Mouse (Mus musculus) monocyte, adult 5-6 weeks (primary cell): ENCODE measurements around the gene Ankrd6. TPM values are rescaled to one million over a fixed set of nuclear protein-coding genes. Genes with fewer than 3 reads are reported as not detected.

ENCODE experiments used
- ATAC-seq: fragments of 153-309, 156-312 bp; replicated peaks from 2 replicates; pipeline ENCODE4 v1.8.0; 2017; ENCODE audit warnings: mild to moderate bottlenecking; ENCODE audit not compliant: low TSS enrichment, insufficient number of reproducible peaks, severe bottlenecking, poor library complexity, low FRiP score
- total RNA-seq: library from RNA; stranded (forward); fragments of 200-1000, 200-491, 200-594 nt; gene quantifications from 3 replicates; pipeline ENCODE4 v1.2.3, GENCODE M21; 2017

Ankrd6 gene
- total RNA-seq, 1 experiment from 2014 or later = not detected

DNA sequence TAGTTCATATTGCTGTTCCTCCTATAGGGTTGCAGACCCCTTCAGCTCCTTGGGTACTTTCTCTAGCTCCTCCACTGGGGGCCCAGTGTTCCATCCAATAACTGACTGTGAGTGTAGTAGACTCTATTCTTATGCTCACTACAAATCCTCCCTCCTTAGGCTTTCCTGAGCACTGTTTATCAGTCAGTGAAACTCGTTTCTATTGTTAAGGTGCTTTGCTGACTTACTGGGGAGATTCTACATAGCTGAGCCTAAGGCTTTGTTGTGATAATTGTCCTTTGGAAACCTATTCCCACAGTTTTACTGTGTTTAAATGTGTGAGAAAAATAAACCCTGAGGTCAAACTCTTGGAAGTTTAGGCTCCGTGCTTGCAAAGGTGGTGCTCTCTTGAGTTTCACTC, 5.8 kb upstream of the Ankrd6 start:
- ATAC-seq = no peak

DNA sequence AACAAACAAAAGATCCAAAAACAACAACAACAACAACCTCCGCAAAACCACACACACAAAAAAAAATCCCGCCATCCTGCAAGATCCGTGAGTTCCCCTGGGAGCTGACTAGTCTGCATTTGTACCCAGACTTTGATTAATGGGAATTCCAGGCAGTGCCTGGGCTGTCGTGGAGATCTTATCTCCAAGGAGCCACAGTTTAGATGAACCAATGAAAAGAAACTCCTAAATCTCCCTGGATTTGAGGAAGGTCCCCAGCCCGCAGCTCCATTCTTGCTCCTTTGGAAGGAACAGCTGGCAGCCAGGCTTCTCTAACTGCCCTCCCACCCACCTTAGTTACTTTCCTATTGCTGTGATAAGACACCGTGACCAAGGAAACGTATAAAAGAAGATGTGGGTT, 2.0 kb upstream of the Ankrd6 start:
- ATAC-seq = no peak

DNA sequence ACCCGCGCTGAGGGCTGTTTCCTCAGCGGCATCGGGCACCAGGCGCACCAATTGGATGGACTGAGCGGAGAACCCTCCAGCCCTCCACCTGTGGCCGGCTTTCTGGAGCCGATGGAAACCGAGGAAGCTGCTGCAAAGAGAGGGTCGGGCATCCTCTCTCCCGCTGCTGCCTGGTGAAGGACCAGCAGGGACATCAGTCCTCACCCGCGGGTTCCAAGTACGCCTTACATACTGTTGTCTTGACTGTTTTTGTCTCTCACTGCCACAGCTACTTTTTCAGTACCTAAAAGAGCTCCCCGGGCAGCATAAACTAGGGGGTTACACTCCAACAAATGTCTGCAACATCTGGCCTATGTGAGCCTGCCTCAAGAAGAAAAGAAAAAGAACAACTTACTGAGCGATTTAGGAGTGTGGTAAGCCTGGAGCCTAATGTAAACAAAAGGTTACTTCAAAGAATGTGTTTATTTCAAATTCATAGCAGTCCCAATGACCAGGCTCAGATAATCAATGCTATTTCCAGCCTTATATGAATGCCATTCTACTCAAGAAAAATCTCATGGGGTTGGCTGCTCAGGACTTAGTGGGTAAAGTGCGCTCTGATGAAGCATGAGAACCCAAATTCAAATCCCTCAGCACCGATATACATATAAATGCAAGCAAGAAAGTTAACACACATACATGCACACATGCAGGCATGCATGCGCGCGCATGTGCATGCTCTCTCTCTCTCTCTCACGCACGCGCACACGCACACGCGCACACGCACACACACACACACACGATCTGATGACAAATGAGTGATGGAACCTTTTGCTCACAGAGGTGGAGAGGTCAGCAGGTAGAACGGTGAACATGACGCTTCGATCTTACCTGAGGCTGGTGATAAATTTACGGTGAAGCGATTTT, 647 bp upstream of the Ankrd6 start:
- no peak for ATAC-seq

DNA sequence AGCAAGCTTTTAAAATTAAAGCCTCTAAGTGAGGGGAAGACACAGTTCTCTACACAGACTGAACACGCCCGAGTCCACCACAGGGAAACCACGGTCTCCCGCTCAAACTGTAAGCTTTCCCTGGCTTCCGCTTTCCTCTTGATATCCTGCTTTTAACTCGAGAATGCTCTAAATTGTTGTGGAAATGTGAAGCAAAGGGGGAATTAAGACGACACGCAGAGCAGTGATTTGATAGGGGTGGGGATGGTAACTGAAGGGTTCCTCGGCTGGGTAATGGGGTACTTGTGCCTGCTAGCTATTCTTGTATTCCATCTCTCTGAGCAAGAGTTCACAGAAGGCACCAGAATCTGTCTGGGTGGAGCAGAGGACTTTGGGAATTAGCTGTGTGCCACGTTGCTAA, 1.9 kb downstream of the Ankrd6 start:
- no peak for ATAC-seq

DNA sequence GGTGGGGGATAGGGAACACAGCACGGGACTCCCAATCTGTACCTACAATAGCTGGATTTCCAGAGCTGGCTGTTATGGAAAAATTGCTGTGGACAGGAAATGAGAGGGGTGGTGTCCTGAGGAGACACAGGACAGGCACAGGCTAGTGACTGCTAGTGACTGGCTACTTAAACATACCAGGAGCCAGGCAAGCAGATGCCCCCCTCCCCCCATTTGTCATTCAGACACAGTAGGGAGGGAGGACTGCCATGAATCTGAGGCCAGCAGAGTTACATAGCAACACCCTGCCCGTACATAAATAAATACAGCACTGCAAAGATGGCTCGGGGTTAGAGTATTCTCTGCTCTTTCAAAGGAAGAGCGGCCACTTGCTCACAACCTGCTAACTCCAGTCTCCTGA, 3.0 kb downstream of the Ankrd6 start:
- no peak for ATAC-seq

DNA sequence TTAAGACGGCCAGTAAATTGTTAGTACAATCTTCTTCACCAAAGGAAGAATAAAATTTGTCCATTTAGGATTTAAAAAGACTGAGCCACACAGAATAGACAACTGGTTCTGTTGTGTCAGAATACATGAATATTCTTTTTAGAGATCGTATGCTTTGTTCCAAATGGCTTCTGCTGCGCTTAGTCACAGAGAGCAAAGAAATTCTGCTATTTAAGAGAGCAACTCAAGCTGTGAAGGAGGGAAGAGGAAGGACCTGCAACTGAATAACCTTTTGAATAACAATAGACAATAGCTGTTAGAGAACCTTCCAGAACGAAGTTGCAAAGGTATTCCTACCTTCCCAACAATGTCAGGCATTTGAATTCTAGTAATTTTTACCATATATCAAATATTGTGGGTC, 9.7 kb downstream of the Ankrd6 start:
- ATAC-seq = no peak

DNA sequence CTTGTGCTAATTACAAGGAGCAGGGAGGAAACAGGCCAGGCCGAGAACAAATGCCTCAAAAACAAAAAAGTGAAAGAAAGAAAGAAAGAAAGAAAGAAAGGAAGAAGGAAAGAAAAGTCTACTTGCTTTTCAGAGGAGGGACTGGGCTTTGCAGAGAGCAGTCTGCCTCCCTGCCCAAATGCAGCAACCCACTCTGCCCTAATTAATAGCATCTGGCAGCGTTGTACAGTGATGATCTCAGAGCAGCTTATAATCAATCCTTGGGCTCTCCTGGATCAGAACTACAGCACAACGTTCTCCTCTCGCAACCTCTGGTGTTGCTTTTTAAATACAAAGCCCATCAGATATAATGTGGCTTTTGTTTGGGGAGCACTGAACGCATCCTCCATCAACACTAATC, 10.7 kb downstream of the Ankrd6 start:
- no peak for ATAC-seq

DNA sequence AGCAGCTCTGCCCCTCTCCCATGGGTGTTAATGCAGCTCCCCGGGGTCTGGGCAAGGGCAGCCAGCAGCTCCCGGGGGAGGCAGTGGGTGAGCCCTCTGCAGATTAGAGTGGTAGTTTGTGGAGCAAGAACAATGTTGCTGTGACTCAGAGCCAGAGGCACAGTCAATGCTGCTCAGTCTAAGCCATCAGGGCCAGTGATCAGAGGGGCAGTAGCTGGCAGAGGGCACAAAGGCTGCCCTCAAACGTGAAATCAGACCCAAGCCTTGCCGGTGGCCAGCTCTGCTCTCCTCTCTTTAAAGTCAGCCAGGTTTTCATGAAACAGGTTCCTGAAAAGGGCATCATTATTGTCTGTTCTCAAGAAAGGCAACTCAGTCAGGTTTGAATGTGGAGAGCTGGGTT, 11.1 kb downstream of the Ankrd6 start:
- no peak for ATAC-seq

DNA sequence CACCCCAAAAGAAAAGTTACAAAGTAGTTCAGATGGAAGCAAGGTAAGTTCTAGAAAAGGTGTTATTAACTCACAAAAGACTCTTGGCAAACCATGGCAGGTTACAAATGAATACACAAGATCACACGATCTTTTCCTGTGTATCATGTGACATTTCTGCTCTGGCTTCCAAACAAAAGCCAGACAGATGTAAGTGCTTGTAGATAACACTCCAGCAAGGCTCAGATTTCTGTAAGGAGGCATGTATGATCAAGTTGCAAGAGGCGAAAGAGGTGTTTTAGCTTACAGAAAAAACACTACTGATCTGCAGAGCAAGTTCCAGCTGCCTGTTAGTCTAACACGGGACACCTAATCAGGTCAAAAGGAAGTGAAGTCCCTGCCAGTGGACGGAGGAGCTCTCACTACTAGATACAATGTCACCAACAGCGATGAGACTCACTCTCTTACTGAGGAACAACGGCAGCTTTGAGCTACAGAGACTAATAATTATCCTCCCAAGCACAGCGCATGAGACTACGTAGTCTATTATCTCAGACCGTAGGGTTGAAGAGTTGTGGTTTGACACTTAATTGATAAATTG, 13.8 kb downstream of the Ankrd6 start:
- ATAC-seq = no peak

DNA sequence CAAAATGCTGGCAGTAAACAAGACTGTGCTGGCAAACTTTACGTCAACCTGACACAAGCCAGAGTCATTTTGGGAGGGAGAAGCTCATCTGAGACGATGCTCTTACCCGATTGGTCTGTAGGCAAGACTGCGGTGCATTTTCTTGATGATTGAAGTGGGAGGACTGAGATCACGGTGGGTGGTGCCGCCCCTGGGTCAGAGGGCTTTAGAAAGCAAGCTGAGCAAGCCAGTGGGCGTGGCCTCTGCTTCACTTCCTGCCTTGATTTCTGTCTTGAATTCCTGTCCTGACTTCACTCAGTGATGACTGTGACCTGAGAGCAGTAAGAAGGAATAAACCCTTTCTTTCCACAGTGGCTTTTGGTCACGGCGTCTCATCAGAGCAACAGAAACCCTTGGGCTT, 18.6 kb downstream of the Ankrd6 start:
- ATAC-seq = no peak

DNA sequence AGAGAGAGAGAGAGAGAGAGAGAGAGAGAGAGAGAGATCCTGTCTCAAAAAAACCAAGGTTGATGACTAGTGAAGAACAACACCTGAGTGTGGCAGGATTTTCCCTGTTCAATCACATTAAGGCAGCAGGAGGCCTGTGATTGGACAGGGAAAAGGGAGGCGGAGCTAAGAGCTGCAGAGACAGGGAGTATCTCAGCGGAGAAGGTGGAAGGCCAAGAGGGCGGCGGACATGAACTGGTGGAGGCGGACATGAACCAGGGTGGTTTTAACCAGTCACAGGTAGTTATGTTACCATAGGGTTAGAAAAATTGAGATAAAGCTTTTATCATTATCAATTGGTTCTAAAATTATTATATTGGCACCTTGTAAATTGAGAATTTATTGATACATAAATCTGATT, 20.9 kb downstream of the Ankrd6 start:
- no peak for ATAC-seq

DNA sequence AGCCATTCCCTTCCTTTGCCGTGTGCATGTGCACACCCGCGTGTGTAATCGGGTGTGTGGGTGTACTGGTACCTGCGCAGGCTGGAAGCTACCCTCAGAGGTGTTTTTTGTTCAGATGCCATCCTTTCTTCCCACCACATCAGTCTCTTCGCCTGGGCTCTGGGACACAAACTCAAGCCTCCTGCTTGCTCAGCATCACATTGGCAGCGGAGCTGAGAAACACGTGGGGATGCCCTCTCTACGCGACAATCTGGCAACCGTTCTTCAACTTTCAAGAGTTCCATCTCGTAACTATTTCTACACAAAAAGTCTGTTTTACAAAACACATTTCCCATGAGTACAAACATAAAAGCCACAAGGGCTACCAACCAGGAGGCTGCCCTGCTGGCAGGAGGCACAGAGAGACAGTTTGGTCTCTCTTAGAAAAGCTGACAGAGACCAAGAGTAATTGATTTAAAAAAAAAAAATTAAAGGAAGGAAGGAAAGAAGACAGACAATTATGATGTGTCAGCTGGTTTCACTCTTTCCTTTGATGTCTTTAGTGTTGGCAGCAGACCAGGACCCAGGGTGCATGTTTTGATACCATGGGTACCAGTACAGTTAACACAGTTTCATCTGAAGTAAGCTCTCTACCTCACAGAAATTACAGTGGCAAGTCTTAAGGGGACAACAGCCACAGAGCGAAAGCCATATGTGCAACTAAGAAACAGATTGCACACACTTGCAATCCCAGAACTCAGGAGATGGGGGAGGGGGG, 21.8 kb downstream of the Ankrd6 start:
- ATAC-seq = no peak

DNA sequence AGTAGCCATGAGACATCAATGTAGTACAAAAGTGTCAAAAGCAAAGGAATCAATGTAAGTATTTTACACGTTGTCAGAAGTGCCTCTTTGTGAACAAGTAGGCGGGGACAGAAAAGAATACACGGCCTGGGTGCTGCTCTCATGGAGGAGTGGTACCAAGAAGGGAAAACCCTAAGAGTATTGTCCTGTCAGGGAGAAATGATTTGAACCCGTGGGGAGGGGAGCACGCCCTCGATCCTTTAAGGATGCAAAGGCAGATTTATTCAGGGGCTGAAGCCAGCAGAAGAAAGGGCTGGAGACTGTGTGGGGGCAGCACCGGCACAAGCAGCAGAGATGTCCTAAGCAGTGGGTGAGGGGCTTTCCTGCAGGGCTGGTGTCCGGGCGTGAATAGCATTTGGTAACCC, 26.7 kb downstream of the Ankrd6 start:
- ATAC-seq = no peak

DNA sequence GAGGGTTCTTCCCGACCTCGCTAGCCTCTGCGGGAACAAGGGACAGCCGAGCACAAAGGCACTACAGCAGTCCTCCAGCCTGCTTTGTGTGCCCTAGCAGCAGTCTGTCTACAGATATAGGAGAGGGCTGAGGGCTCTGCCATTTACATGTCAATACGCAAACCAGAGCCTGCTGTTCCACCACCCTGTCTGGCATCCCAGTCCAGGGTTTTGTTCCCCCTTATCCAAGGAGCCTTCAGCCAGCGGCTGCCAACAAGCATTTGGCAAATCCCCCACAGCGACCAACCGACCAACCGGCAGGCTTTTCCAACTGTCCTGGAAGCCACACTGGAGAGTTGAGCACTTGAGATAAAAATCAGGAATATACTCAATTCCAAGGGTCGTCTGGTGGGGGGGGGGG, 27.2 kb downstream of the Ankrd6 start:
- no peak for ATAC-seq

DNA sequence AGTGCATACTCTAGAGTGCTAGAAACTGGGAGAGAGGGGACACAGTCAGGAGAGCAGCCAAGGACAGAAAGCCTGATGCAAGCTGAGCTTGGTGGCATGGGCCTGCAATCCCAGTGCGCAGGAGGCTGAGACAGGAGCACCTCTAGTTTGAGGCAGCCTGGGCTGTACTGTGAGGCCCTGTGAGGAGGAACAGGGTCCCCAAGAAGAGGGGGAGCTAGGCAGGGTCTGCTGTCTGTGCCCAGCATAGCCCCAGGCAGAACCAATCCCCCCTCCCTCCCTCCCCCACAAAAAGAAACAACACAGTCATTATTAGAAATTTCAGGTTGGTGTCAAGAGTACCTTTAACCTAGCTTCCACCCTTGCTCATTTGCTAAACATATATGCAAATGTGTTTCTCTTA, 27.8 kb downstream of the Ankrd6 start:
- ATAC-seq = no peak

DNA sequence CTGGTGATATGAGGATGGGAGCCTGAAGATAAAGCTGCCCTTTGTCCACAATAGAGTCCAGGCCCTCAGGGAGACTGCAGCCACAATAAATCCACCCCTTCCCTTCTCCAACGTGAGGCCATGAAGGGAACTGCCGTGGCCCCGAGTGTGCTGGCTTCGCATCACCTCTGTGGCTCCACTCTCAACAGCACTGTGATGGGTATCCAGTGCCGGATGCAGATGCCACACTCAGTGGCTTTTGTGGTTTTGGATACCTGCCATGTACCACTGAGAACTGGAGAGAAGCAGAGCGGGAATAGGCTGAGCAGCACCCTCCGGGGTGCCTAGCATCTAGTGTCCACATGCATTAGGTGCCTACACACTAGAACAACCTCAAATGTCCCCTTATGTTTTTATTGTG, 29.8 kb downstream of the Ankrd6 start:
- ATAC-seq = no peak

DNA sequence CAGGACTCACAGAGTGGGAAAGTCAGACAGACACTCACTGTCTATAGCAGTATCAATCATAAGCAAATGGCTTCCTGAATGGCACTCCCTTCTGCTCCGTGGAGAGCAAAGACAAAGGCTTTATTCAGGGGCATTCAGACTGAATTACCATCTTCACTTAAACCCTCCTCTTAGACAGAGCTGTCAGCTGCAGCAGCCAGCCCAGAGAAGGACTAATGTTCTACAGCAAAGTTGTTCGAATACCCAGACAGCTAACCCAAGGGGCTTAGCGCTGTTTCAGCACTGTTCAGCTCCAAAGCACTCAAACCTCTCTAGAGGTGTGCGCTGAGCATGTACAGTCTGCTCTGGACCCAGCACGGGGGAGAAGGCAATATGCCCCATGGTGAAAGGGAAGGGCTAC, 32.1 kb downstream of the Ankrd6 start:
- no peak for ATAC-seq

DNA sequence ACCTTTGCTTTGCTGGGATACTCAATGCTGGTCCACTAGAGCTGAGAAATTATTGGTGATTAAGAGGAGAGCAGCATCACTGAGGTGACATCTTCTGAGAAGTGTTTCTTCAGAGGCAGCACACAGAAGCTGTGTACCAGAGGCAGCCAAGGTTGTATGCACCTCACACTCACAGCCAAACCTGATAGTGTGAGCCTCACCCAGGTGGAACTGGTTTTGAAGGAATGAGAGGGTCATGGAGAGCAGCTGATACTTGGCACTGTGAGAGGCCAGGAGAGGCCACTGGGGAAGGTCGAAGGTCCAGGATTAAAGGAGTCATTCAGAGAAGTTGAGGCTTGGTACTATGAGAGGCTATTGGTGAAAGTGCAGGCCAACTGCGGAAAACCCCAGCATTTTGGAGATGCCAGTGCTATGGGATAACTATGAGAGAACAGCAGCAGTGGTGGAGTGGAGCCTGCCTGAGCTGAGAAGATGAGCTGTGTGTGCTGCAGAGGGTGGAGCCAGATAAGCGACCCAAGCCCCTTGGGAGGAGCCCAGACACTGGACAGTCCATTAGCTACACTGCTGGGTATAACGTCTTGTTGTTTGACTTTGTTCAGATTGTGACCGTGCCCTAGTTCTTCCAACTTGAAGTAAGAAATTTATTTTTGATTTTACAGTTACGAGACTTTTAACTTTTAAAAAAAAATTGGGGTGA, 33.8 kb downstream of the Ankrd6 start:
- no peak for ATAC-seq

DNA sequence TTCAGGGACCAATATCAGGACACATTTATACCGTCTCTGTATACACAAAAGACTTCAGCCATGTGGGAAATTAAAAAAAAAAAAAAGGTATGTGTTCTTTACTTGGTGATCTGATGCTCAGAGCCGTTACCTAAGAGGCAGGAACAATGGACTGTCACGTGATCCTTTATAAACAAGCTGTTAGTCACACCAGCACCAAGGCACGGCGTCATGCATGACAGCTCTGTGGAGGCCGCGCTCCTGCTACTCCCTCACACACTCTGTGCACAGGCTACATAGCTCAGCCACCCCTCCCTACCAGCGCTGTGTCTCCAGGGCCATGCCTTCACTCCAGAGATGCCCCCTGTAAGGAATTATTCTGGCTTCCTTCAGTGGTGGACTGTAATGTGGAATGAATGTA, 34.7 kb downstream of the Ankrd6 start:
- ATAC-seq = no peak
